Mouse (Mus musculus) monocyte, adult 59 days (primary cell): ENCODE data around the gene 5730455P16Rik. TPM values are rescaled to one million over a fixed set of nuclear protein-coding genes. Genes with fewer than 3 reads are reported as not detected.

Experiments
- total RNA-seq, 2 experiments: library from RNA; stranded (reverse); gene quantifications; one replicate each; pipeline ENCODE4 v1.2.4; 2023

Gene 5730455P16Rik
- total RNA-seq = 1 to 10 TPM; 5.4 to 9.4 TPM

DNA sequence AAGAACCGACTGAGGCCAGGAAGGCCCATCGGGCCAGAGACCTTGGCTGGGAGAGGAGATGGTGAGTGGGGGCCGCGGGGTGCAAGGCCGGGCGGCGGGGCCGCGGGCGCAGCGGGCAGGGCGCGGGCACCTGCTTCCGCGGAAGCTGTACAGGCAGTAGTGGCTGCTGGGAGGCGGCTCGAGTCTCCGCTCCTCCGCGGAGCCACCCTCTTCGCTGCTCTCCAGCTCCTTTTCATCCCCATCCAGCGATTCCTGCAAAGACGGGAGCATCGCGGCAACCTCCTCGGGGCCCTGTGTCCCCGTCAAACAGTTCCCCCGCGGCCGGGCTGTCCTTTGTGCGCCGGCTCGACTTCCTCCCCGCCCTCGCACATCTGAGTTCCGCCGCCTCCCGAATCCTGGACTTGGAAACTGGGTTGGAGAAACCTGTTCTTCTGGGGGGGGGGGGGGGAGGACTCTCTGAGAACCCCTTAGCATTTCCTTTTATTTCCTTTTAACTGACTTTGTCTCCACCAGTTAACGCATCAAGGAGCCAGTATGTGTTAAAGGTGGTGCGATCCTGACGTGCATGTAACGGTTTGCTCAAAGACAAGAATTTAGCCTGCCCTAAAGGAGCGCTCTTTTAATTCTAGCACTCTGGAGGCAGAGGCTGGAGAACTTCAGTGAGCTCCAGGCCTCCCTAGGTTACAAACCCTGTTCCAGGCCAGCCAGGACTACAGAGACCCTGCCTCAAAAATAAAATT is at the start of gene 5730455P16Rik:
Gene 5730455P16Rik (minus strand): TSS at position 323 of the 740 bp plus-strand sequence.

DNA sequence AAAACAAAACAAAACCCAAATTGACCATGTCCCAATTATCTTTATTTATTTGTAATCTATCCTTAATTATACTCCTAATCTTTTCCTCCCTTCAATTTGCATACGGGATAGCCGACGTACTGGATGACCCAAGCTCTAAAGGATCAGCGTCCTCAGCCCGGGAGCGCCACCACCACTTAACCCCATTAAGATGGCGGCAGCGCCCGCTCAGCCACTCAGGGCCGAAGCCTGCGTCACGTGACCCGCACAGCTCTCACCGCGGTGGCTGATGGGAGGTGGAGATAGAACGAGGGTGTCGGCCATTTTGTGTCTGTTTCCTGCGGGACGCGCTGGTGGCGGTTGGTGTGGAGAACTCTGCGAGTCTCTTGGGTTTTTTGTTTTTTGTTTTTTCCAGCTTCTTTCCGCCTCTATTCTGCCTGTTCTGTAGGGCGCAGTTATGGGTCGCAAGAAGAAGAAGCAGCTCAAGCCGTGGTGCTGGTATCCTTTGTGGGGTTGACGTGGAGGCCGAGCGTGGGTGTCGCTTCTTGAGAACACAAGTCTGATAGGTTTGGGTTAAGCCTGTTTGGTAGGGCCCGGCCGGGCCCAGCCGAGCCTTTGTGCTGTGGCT is 5.3 kb upstream of the 5730455P16Rik start, which contains the start of gene Zfp207:
Gene Zfp207 (plus strand): TSS at position 261 of the 607 bp plus-strand sequence.

Other genes with a start within 250 kb of the 5730455P16Rik start
- 1 to 10 TPM; 5.6 to 7.3 TPM for gene Tefm, start 235.9 kb downstream of the 5730455P16Rik start, total RNA-seq
- gene Adap2, start 223.9 kb downstream of the 5730455P16Rik start, total RNA-seq = 10 to 100 TPM; 53.1 to 68.0 TPM
- 10 to 100 TPM in 1 of 2 experiments, 1 to 10 TPM in 1; 9.9 to 11.4 TPM for gene Rnf135, start 194.2 kb downstream of the 5730455P16Rik start, total RNA-seq
- 10 to 100 TPM; 39.2 to 41.1 TPM for gene Rhot1, start 169.0 kb downstream of the 5730455P16Rik start, total RNA-seq
- under 1 TPM; 0.49 to 0.66 TPM for gene Rhbdl3, start 77.1 kb downstream of the 5730455P16Rik start, total RNA-seq
- 100 to 1,000 TPM; 166 to 174 TPM for gene Zfp207, start 5.2 kb upstream of the 5730455P16Rik start, total RNA-seq
- gene Psmd11, start 50.6 kb upstream of the 5730455P16Rik start, total RNA-seq = 10 to 100 TPM; 66.1 to 91.6 TPM
- 1 to 10 TPM in 1 of 2 experiments, under 1 TPM in 1; 0.84 to 1.0 TPM for gene Cdk5r1, start 99.0 kb upstream of the 5730455P16Rik start, total RNA-seq